Mouse (Mus musculus) heart, embryonic 10.5 days (tissue): Measurements from ENCODE around the gene Gm20388. TPM values are rescaled to one million over a fixed set of nuclear protein-coding genes. Genes with fewer than 3 reads are reported as not detected.

Experiments
- DNase-seq: peaks from one replicate; pipeline ENCODE4 v3.0.0-alpha.2; 2017; ENCODE audit warnings: low spot score
- H3K27ac ChIP-seq: fragments of 300-500 bp; sonication (generic); 2 replicates; pipeline ENCODE4 v1.5.1; 2016; ENCODE audit warnings: mild to moderate bottlenecking
- H3K27me3 ChIP-seq: fragments of 300-500 bp; sonication (generic); 2 replicates; pipeline ENCODE4 v1.6.1; 2016; ENCODE audit warnings: mild to moderate bottlenecking; ENCODE audit not compliant: poor library complexity, insufficient read depth, severe bottlenecking
- H3K36me3 ChIP-seq: fragments of 300-500 bp; sonication (generic); 2 replicates; pipeline ENCODE4 v1.6.1; 2016; ENCODE audit warnings: mild to moderate bottlenecking, moderate library complexity
- H3K4me1 ChIP-seq: fragments of 300-500 bp; sonication (generic); 2 replicates; pipeline ENCODE4 v1.6.1; 2016; ENCODE audit warnings: mild to moderate bottlenecking
- H3K4me3 ChIP-seq: fragments of 300-500 bp; sonication (generic); 2 replicates; pipeline ENCODE4 v1.5.1; 2016; ENCODE audit warnings: mild to moderate bottlenecking, moderate library complexity
- H3K9me3 ChIP-seq: fragments of 300-500 bp; sonication (generic); 2 replicates; pipeline ENCODE4 v1.6.1; 2016; ENCODE audit warnings: mild to moderate bottlenecking, moderate library complexity
- WGBS: fragments of 180-500 bp; shearing (Covaris S2); methylation state at CpG from one replicate; pipeline ENCODE4 v1.1.7; 2016; 5-methylcytosine and 5-hydroxymethylcytosine counted together
- polyA plus RNA-seq: library from polyadenylated mRNA; unstranded; fragments of >200 nt; fragmentation: Nextera tagmentation; extraction: Ambion mirVana; gene quantifications from 2 replicates; pipeline ENCODE4 v1.2.1, GENCODE M21; 2016

The Gm20388 gene
- polyA plus RNA-seq, 1 experiment from 2014 or later = 4.5 TPM

GRCm38 (mm10) chr8:120343582-120343981 lies 432.9 kb downstream of the Gm20388 start:
- Histone ChIP-seq H3K27ac (no peak overlapping the region; the same call in 1 of the 2 replicates), H3K9me3 (no peaks in the 10 kb centered on the region), H3K4me1 (peaks cover 86% of the 10 kb centered on the region), H3K4me3 (no peak overlapping the region), H3K27me3 (peaks cover 17% of the 10 kb centered on the region), H3K36me3 (peaks cover 5% of the 10 kb centered on the region; the same call in 1 of the 2 replicates)
- WGBS = 82% methylated on average over 12 of the region's 12 CpGs
- DNase-seq = no peak

GRCm38 (mm10) chr8:120344166-120344565 lies 433.5 kb downstream of the Gm20388 start:
- no peaks in the 10 kb centered on the region for H3K36me3 ChIP-seq
- DNase-seq = no peak
- H3K9me3 ChIP-seq = no peaks in the 10 kb centered on the region
- peak overlapping the region; percentile 43; the same call in 1 of the 2 replicates for H3K27ac ChIP-seq
- H3K27me3 ChIP-seq = peaks cover 22% of the 10 kb centered on the region
- peaks cover 91% of the 10 kb centered on the region for H3K4me1 ChIP-seq
- H3K4me3 ChIP-seq = no peak overlapping the region
- 20% methylated on average over 4 of the region's 4 CpGs for WGBS

- Histone ChIP-seq H3K4me1 (peaks cover 88% of the 10 kb centered on the region), H3K36me3 (no peaks in the 10 kb centered on the region), H3K9me3 (no peaks in the 10 kb centered on the region), H3K27me3 (peaks cover 25% of the 10 kb centered on the region), H3K4me3 (no peak overlapping the region), H3K27ac (peak overlapping the region; percentile 43; the same call in 1 of the 2 replicates)
- 40% methylated on average over 13 of the region's 13 CpGs for WGBS
- DNase-seq = no peak
Observed at GRCm38 (mm10) chr8:120344583-120344982, 433.9 kb downstream of the Gm20388 start.

GRCm38 (mm10) chr8:120347734-120348341 lies 437.2 kb downstream of the Gm20388 start:
- no peaks in the 10 kb centered on the region for H3K36me3 ChIP-seq
- WGBS = 85% methylated on average over 21 of the region's 21 CpGs
- H3K4me1 ChIP-seq = peaks cover 78% of the 10 kb centered on the region
- no peaks in the 10 kb centered on the region for H3K9me3 ChIP-seq
- H3K27me3 ChIP-seq = peaks cover 34% of the 10 kb centered on the region
- H3K27ac ChIP-seq = peak overlapping the region; percentile 32
- no peak for DNase-seq
- H3K4me3 ChIP-seq = no peak overlapping the region

GRCm38 (mm10) chr8:120348922-120349321 lies 438.3 kb downstream of the Gm20388 start:
- Histone ChIP-seq H3K4me3 (no peak overlapping the region), H3K27me3 (peaks cover 43% of the 10 kb centered on the region), H3K36me3 (no peaks in the 10 kb centered on the region), H3K27ac (0 out of 2 replicates have a peak overlapping the region, but pooled peaks have one; percentile 31), H3K4me1 (peaks cover 80% of the 10 kb centered on the region), H3K9me3 (no peaks in the 10 kb centered on the region)
- WGBS = 59% methylated on average over 11 of the region's 11 CpGs
- DNase-seq = no peak

GRCm38 (mm10) chr8:120351332-120352071 lies 440.9 kb downstream of the Gm20388 start:
- WGBS = 71% methylated on average over 7 of the region's 7 CpGs
- Histone ChIP-seq H3K36me3 (no peaks in the 10 kb centered on the region), H3K4me3 (no peak overlapping the region), H3K9me3 (no peaks in the 10 kb centered on the region), H3K27ac (no peak overlapping the region), H3K27me3 (peaks cover 50% of the 10 kb centered on the region), H3K4me1 (peaks cover 79% of the 10 kb centered on the region)
- no peak for DNase-seq

GRCm38 (mm10) chr8:120352096-120352495 lies 441.5 kb downstream of the Gm20388 start:
- peaks cover 75% of the 10 kb centered on the region for H3K4me1 ChIP-seq
- H3K27me3 ChIP-seq = peaks cover 45% of the 10 kb centered on the region
- 76% methylated on average over 10 of the region's 10 CpGs for WGBS
- no peaks in the 10 kb centered on the region for H3K36me3 ChIP-seq
- DNase-seq = no peak
- H3K4me3 ChIP-seq = no peak overlapping the region
- 0 out of 2 replicates have a peak overlapping the region, but pooled peaks have one; percentile 14 for H3K27ac ChIP-seq
- no peaks in the 10 kb centered on the region for H3K9me3 ChIP-seq

- Histone ChIP-seq H3K27ac (no peak overlapping the region), H3K4me1 (peaks cover 78% of the 10 kb centered on the region), H3K9me3 (no peaks in the 10 kb centered on the region), H3K4me3 (no peak overlapping the region), H3K36me3 (no peaks in the 10 kb centered on the region), H3K27me3 (peaks cover 27% of the 10 kb centered on the region; the same call in 1 of the 2 replicates)
- DNase-seq = no peak
- 69% methylated on average over 9 of the region's 9 CpGs for WGBS
Observed at GRCm38 (mm10) chr8:120356067-120356466, 445.4 kb downstream of the Gm20388 start.

GRCm38 (mm10) chr8:120357504-120357903 lies 446.9 kb downstream of the Gm20388 start:
- Histone ChIP-seq H3K27ac (no peak overlapping the region), H3K36me3 (no peaks in the 10 kb centered on the region), H3K4me1 (peaks cover 75% of the 10 kb centered on the region), H3K27me3 (peaks cover 23% of the 10 kb centered on the region; the same call in 1 of the 2 replicates), H3K4me3 (no peak overlapping the region), H3K9me3 (no peaks in the 10 kb centered on the region)
- WGBS = 81% methylated on average over 6 of the region's 6 CpGs
- DNase-seq = no peak

- no peaks in the 10 kb centered on the region for H3K9me3 ChIP-seq
- peaks cover 74% of the 10 kb centered on the region for H3K4me1 ChIP-seq
- DNase-seq = no peak
- H3K27ac ChIP-seq = peak overlapping the region; percentile 42
- no peaks in the 10 kb centered on the region for H3K36me3 ChIP-seq
- 70% methylated on average over 8 of the region's 8 CpGs for WGBS
- no peak overlapping the region for H3K4me3 ChIP-seq
- H3K27me3 ChIP-seq = peaks cover 7% of the 10 kb centered on the region; the same call in 1 of the 2 replicates
Observed at GRCm38 (mm10) chr8:120361301-120361700, 450.7 kb downstream of the Gm20388 start.

GRCm38 (mm10) chr8:120363552-120364071 lies 453.0 kb downstream of the Gm20388 start:
- no peak for DNase-seq
- peaks cover 80% of the 10 kb centered on the region for H3K4me1 ChIP-seq
- no peaks in the 10 kb centered on the region for H3K36me3 ChIP-seq
- H3K27ac ChIP-seq = peak overlapping the region; percentile 87
- H3K9me3 ChIP-seq = no peaks in the 10 kb centered on the region
- 37% methylated on average over 10 of the region's 10 CpGs for WGBS
- no peak overlapping the region for H3K4me3 ChIP-seq
- H3K27me3 ChIP-seq = no peaks in the 10 kb centered on the region

- WGBS = 38% methylated on average over 7 of the region's 7 CpGs
- Histone ChIP-seq H3K27ac (peak overlapping the region; percentile 87), H3K4me1 (peaks cover 86% of the 10 kb centered on the region)
Observed at GRCm38 (mm10) chr8:120364093-120364725, 453.6 kb downstream of the Gm20388 start.

More at GRCm38 (mm10) chr8:120364093-120364725, 453.6 kb downstream of the Gm20388 start:
- no peak for DNase-seq
- Histone ChIP-seq H3K9me3 (no peaks in the 10 kb centered on the region), H3K27me3 (no peaks in the 10 kb centered on the region), H3K36me3 (no peaks in the 10 kb centered on the region), H3K4me3 (no peak overlapping the region)
